Mouse (Mus musculus): ENCODE measurements around the gene Tbc1d10b.
A peak's percentile ranks its signal among the peaks of the same experiment; 100 is the strongest.

Tbc1d10b gene

DNA sequence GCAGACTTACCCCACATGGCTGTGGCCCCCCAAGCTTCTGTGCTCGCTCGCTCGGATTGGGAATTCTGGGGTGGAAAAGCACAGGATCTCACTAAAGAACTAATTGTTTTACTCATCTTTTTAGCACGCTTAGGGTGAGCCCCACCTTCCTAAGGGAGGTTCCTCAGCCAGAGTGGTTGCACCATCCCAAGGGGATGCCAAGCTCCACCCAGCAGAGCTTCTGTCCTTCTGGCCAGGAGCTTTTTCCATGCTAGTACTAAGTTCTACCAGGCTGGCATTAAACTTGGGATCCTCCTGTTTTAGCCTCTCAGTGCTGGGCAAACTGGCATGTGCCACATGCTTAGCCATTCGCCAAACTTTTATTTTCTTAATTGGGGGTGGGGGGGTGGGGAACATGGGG is 45.7 kb downstream of the Tbc1d10b start:
- peak in 1 of 2 experiments; percentile 32 for DNase-seq (ENCODE audit: low spot score in 2 of 2)

DNA sequence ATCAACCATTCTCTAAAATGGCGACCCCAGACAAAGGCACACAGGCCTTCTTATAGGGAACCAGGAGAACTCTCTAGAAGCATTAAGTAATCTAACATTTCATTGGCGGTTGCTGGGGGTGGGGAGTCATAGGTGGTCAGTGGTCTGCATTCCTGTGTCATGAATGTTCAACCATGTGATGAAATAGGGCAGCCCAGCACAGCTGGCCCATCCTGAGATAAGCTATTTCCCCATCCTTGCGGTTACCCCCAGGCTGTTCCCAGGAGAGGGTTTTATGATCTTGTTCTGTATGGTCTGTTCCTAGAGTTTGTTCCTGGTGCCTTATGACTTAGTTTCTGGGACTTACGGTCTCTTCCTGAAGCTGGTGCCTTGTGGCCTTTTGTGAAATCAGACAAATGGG is 50.7 kb downstream of the Tbc1d10b start:
- no peak for DNase-seq (ENCODE audit: low spot score in 2 of 2)

DNA sequence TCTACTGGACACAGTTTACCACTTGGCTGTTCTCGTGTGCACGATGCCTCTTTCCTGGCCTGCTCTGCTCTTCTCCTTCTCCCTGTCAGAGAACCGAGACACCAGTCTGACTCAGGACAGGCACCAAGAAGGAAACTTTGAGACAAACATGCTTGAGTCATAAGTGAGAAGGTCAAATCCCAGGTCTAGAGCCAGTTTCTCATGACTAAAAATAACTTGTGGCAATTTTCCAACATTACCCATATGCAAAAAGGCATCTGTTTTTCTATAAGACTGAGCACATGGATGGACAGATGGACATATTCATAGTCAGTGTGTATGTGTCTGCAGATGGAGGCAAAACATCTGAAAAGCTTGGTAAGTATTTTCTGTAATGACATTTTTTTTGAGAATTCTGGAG is 54.8 kb downstream of the Tbc1d10b start:
- DNase-seq (ENCODE audit: low spot score in 2 of 2): no peak

DNA sequence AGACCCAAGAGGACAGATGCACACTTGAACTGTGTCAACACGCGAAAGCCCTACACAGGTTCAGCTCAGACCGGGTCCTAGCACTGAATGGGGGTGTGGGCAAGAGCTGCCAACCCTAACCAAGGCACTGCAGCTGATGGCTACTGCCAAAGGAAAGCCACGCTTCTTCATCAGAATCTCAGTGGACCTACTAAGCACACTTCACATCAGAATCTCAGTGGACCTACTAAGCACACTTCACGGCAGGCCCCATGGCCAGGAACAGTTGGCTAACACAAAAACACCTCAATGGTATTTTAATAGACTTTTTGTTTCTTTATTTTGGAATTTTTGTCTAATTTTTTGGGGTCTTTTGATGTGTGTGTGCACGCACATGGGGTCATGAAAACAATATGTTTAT is 55.8 kb downstream of the Tbc1d10b start:
- no peak for DNase-seq (ENCODE audit: low spot score in 2 of 2)

- no peak for DNase-seq (ENCODE audit: low spot score in 2 of 2)
Measured at GRCm38 (mm10) chr7:127147901-127148300, 60.4 kb downstream of the Tbc1d10b start.
